Mouse (Mus musculus): ENCODE results near the gene Dnm3. TPM values are rescaled to one million over a fixed set of nuclear protein-coding genes. Genes with fewer than 3 reads are reported as not detected.

Gene Dnm3
- total and polyA plus RNA-seq, 2 experiments from 2014 or later: 56.3 to 64.7 TPM

- Histone ChIP-seq H3K27me3 (ENCODE audit: insufficient read depth, low read length) (no peaks in the 10 kb centered on the region), H3K9me3 (ENCODE audit: low read length) (no peaks in the 10 kb centered on the region), H3K36me3 (ENCODE audit: insufficient read depth, low read length) (no peaks in the 10 kb centered on the region), H3K4me2 (ENCODE audit: low read depth, low read length) (no peak overlapping the region), H3K27ac (no peak overlapping the region), H3K4me3 (ENCODE audit: low read length) (no peak overlapping the region), H3K4me1 (ENCODE audit: insufficient read depth, low read length) (no peaks in the 10 kb centered on the region), H3K9ac (replicated peaks; ENCODE audit: low read length) (no peak overlapping the region)
- ATAC-seq (peak; percentile 71; the same call in 1 of the 2 replicates), DNase-seq (ENCODE audit: low spot score) (peak; percentile 71)
- peak; percentile 79 for TF ChIP-seq CTCF (IDR thresholded peaks at IDR 0.05; ENCODE audit: low read depth)
- 53% methylated on average over 3 of the region's 3 CpGs for WGBS
Observed at GRCm38 (mm10) chr1:161962465-161963377, 515.1 kb downstream of the Dnm3 start.

DNA sequence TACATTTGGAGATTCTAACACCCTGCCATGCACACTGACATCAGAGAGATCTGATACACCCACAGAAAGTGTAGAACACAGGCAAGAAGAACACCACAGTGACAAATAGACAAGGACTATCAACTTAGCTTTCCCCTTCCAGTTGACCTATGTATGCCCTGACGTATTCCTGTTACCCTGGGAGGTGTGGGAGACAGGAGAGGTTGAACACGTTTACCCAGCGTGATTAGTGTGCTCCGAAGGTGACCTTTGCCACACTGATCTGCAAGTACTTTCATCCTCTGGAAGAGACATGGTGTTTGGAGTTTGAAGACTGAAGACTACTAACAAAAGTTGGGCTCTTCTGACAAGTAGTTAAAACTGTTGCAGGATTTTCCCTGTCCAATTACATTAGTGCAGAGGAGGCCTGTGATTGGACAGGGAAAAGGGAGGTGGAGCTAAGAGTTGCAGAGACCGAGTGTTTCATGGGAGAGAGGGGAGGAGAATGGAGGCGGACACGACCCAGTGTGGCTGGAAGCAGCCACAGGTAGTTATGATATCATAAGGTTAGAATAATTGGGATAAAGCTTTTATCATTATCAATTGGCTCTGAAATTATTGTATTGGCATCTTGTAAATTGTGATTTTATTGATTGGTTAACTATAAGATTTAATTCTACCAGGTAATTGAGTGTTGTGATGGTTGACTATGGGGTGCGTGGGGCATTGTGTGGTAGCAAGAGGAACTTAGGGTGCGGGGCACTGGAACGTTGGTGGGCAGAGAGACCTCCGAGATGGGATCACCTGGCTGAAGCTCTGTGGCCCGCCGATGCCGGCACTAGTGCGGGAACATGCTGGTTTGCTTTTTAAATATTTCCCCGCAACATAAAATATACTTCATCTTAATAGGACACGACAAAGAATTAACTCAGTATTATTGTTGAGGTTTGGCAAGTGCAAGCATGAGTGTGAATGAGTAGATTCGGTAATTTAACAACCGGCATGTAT is 519.6 kb downstream of the Dnm3 start:
- Histone ChIP-seq H3K9ac (replicated peaks; ENCODE audit: low read length) (no peak overlapping the region), H3K4me2 (ENCODE audit: low read depth, low read length) (no peak overlapping the region), H3K36me3 (ENCODE audit: insufficient read depth, low read length) (no peaks in the 10 kb centered on the region), H3K4me3 (ENCODE audit: low read length) (no peak overlapping the region), H3K27me3 (ENCODE audit: insufficient read depth, low read length) (no peaks in the 10 kb centered on the region), H3K4me1 (ENCODE audit: insufficient read depth, low read length) (no peaks in the 10 kb centered on the region), H3K27ac (no peak overlapping the region), H3K9me3 (ENCODE audit: low read length) (no peaks in the 10 kb centered on the region)
- WGBS: 86% methylated on average over 19 of the region's 19 CpGs
- ATAC-seq (no peak), DNase-seq (ENCODE audit: low spot score) (no peak)
- TF ChIP-seq CTCF (IDR thresholded peaks at IDR 0.05; ENCODE audit: low read depth): no peak

DNA sequence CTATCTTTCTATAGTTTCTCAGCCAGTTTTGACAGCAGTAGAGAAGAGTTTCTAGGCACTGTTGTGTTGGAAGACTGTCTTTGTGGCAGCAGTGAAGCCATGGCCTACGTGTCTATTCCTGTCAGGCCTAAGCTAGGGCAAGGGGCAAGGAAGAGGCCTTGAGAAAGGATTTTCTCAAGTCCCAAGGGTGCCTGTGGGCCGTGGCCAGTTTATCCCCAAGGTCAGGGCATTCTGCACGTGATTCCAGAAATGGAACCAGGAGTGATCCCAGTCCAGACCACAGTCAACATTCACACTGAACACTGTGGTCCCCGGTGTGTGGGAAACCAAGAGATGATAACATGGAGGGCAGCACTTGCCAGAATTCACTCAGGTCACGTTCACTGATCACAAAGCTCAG is 522.0 kb downstream of the Dnm3 start:
- H3K36me3 ChIP-seq (ENCODE audit: insufficient read depth, low read length): no peaks in the 10 kb centered on the region
- no peak for TF ChIP-seq CTCF (IDR thresholded peaks at IDR 0.05; ENCODE audit: low read depth)
- 75% methylated on average over 5 of the region's 5 CpGs for WGBS
- H3K27me3 ChIP-seq (ENCODE audit: insufficient read depth, low read length): no peaks in the 10 kb centered on the region
- no peaks in the 10 kb centered on the region for H3K4me1 ChIP-seq (ENCODE audit: insufficient read depth, low read length)
- no peak overlapping the region for H3K27ac ChIP-seq
- H3K9me3 ChIP-seq (ENCODE audit: low read length): no peaks in the 10 kb centered on the region
- ATAC-seq: no peak
- no peak overlapping the region for H3K9ac ChIP-seq (replicated peaks; ENCODE audit: low read length)
- no peak overlapping the region for H3K4me3 ChIP-seq (ENCODE audit: low read length)
- no peak for DNase-seq (ENCODE audit: low spot score)
- no peak overlapping the region for H3K4me2 ChIP-seq (ENCODE audit: low read depth, low read length)

DNA sequence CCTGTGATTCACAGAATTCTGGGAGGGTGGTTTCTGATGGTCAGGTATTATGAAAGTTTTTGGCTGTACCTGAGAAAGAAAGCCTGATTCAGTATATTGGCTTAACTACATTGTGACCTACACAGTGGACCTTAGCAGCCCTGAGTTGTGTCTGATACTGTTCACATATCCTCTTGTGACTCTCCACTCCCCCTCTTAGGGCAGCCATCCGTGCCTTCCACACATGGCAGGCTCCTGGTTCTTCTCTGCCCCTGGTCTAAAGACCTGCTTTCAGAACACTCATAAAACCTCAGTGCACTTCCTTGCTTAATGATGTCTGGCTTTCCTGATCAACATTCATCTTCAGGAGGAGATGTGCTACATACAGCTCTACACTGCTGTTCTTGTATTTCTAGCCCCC is 525.2 kb downstream of the Dnm3 start:
- no peak for ATAC-seq
- no peaks in the 10 kb centered on the region for H3K27me3 ChIP-seq (ENCODE audit: insufficient read depth, low read length)
- no peak overlapping the region for H3K4me3 ChIP-seq (ENCODE audit: low read length)
- no peaks in the 10 kb centered on the region for H3K4me1 ChIP-seq (ENCODE audit: insufficient read depth, low read length)
- H3K9me3 ChIP-seq (ENCODE audit: low read length): no peaks in the 10 kb centered on the region
- 71% methylated on average over 1 of the region's 1 CpGs for WGBS
- no peak overlapping the region for H3K27ac ChIP-seq
- DNase-seq (ENCODE audit: low spot score): no peak
- H3K9ac ChIP-seq (replicated peaks; ENCODE audit: low read length): no peak overlapping the region
- no peak overlapping the region for H3K4me2 ChIP-seq (ENCODE audit: low read depth, low read length)
- H3K36me3 ChIP-seq (ENCODE audit: insufficient read depth, low read length): no peaks in the 10 kb centered on the region
- TF ChIP-seq CTCF (IDR thresholded peaks at IDR 0.05; ENCODE audit: low read depth): no peak

DNA sequence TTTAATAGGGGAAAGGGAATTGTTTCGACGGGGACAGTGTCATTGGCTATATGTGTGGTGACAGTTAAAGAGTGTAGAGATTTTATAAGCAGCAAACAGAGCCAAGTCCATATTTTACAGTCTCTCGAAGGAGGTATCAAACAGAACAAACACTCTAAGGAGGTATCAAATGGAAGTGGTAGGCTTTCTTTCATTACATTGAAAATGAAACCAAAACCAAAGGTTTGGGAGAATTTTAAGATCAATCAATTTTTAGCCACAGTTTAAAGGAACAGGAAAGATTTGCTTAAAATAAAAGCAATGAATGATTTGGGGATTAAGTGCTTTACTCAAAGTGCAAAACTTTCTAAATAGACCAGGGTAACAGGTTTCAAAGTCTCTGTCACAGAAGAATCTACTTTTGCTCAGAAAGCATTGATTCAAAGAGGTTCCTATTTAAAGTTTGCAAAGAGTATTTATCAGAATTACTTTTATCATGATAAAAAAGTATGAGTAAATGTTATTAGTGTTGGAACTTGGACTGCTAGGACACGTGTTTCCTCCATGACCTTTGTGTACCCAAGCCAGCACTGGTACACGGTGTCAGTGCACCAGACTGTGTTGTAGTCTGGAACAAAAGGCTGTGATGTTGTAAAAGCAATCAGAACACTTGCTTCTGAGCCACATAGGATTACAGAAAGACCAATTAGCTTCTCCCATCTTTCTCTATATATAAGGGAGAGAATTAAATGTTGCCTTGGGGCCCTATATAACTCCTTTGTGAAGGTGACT is 526.6 kb downstream of the Dnm3 start:
- no peak for TF ChIP-seq CTCF (IDR thresholded peaks at IDR 0.05; ENCODE audit: low read depth)
- ATAC-seq: no peak
- H3K9ac ChIP-seq (replicated peaks; ENCODE audit: low read length): no peak overlapping the region
- H3K27ac ChIP-seq: no peak overlapping the region
- no peaks in the 10 kb centered on the region for H3K4me1 ChIP-seq (ENCODE audit: insufficient read depth, low read length)
- 84% methylated on average over 5 of the region's 5 CpGs for WGBS
- H3K36me3 ChIP-seq (ENCODE audit: insufficient read depth, low read length): no peaks in the 10 kb centered on the region
- DNase-seq (ENCODE audit: low spot score): no peak
- no peaks in the 10 kb centered on the region for H3K9me3 ChIP-seq (ENCODE audit: low read length)
- H3K4me2 ChIP-seq (ENCODE audit: low read depth, low read length): no peak overlapping the region
- H3K27me3 ChIP-seq (ENCODE audit: insufficient read depth, low read length): no peaks in the 10 kb centered on the region
- H3K4me3 ChIP-seq (ENCODE audit: low read length): no peak overlapping the region

GRCm38 (mm10) chr1:161942082-161942481 is 535.8 kb downstream of the Dnm3 start:
- H3K27me3 ChIP-seq (ENCODE audit: insufficient read depth, low read length): no peaks in the 10 kb centered on the region
- no peaks in the 10 kb centered on the region for H3K4me1 ChIP-seq (ENCODE audit: insufficient read depth, low read length)
- TF ChIP-seq CTCF (IDR thresholded peaks at IDR 0.05; ENCODE audit: low read depth): no peak
- ATAC-seq (no peak), DNase-seq (ENCODE audit: low spot score) (no peak)
- H3K9ac ChIP-seq (replicated peaks; ENCODE audit: low read length): no peak overlapping the region
- H3K9me3 ChIP-seq (ENCODE audit: low read length): no peaks in the 10 kb centered on the region
- H3K4me3 ChIP-seq (ENCODE audit: low read length): no peak overlapping the region
- WGBS: 85% methylated on average over 2 of the region's 2 CpGs
- H3K4me2 ChIP-seq (ENCODE audit: low read depth, low read length): no peak overlapping the region
- H3K27ac ChIP-seq: no peak overlapping the region
- no peaks in the 10 kb centered on the region for H3K36me3 ChIP-seq (ENCODE audit: insufficient read depth, low read length)

MicroRNA genes within 50 kb of the gene (microRNA counts, 519-probe panel; counts per million panel counts)
- microRNA mmu-miR-199a-3p: 4,357 counts per million, percentile 76 among the panel's probes with 10 or more counts
- microRNA mmu-miR-199a-5p: 3,849 counts per million, percentile 67 among the panel's probes with 10 or more counts
- microRNA mmu-miR-214: not detected

Small RNAs within 50 kb of the gene (microRNA-seq; reads per million reads assigned to microRNA genes)
- 5.5 to 6.1 reads per million in 2 experiments for gene Mir199a-2
- 178 to 243 reads per million in 2 experiments for gene Mir214

Other genes starting within 250 kb of the Dnm3 start
- gene Mettl13, start 70.5 kb upstream of the Dnm3 start, total RNA-seq (2014; rRNA removed): 7.6 and 9.7 TPM in 2 replicates
- 11.1 and 12.4 TPM in 2 replicates for gene Mettl13, start 70.5 kb upstream of the Dnm3 start, polyA plus RNA-seq (2015; fragmentation: Nextera tagmentation; extraction: Ambion mirVana)
- 23.6 and 24.7 TPM in 2 replicates for gene Vamp4, start 92.5 kb upstream of the Dnm3 start, total RNA-seq (2014; rRNA removed)
- gene Vamp4, start 92.5 kb upstream of the Dnm3 start, polyA plus RNA-seq (2015; fragmentation: Nextera tagmentation; extraction: Ambion mirVana): 77.7 and 78.2 TPM in 2 replicates
- 0.11 and 0.68 TPM in 2 replicates for gene Myoc, start 161.1 kb upstream of the Dnm3 start, total RNA-seq (2014; rRNA removed)
- 0.53 and 0.71 TPM in 2 replicates for gene Myoc, start 161.1 kb upstream of the Dnm3 start, polyA plus RNA-seq (2015; fragmentation: Nextera tagmentation; extraction: Ambion mirVana)
- gene Myocos, start 180.2 kb upstream of the Dnm3 start, total RNA-seq (2014; rRNA removed): not detected in 2 replicates
- gene Myocos, start 180.2 kb upstream of the Dnm3 start, polyA plus RNA-seq (2015; fragmentation: Nextera tagmentation; extraction: Ambion mirVana): not detected in 2 replicates